11 mouse cellular contexts compared by ENCODE assay signal in genomic region chr6:100939042-100939441, GRCm38 (mm10).
DNase-seq lines count a peak whose midpoint lies in the region; ATAC-seq lines count a peak whose summit lies in the region.
"Had no signal": no experiment of that assay in that cellular context is flagged by ENCODE, and none has a peak within 500 bp of the region (broad histone marks: within the 10 kb centered on the region; RNA-seq: fewer than 3 reads in every experiment).

No protein-coding gene starts in this region.

- H3K9me3 ChIP-seq in hindbrain, embryonic 16.5 days (ENCODE audit: control insufficient read depth, low read length), result no peaks in the 10 kb centered on the region
- no peaks in the 10 kb centered on the region for H3K9me3 ChIP-seq in hindbrain, embryonic 12.5 days (replicated peaks)
- H3K9me3 ChIP-seq: lung, embryonic 15.5 days had no signal

- H3K4me3 ChIP-seq in hindbrain, embryonic 16.5 days (ENCODE audit: low read length), result no peak overlapping the region
- H3K4me3 ChIP-seq in hindbrain, embryonic 12.5 days, result no peak overlapping the region
- H3K4me3 ChIP-seq: erythroblast, embryonic 14.5 days; lung, embryonic 15.5 days had no signal

- H3K27me3 ChIP-seq in hindbrain, embryonic 16.5 days (replicated peaks; ENCODE audit: control insufficient read depth, insufficient read depth, low read length), result no peaks in the 10 kb centered on the region
- no peaks in the 10 kb centered on the region for H3K27me3 ChIP-seq in hindbrain, embryonic 12.5 days
- H3K27me3 ChIP-seq: lung, embryonic 15.5 days had no signal

- H3K9ac ChIP-seq in hindbrain, embryonic 16.5 days (ENCODE audit: low read depth, low read length), result no peak overlapping the region
- H3K9ac ChIP-seq in hindbrain, embryonic 12.5 days, result no peak overlapping the region
- H3K9ac ChIP-seq: lung, embryonic 15.5 days had no signal

- H3K4me2 ChIP-seq in hindbrain, embryonic 16.5 days (ENCODE audit: low read length), result no peak overlapping the region
- H3K4me2 ChIP-seq in hindbrain, embryonic 12.5 days (replicated peaks), result no peak overlapping the region
- H3K4me2 ChIP-seq: lung, embryonic 15.5 days had no signal

- 66% methylated on average over 12 of the region's 12 CpGs for WGBS in hindbrain, embryonic 16.5 days
- 79% methylated on average over 12 of the region's 12 CpGs for WGBS in hindbrain, embryonic 12.5 days

- H3K36me3 ChIP-seq in hindbrain, embryonic 16.5 days (ENCODE audit: control insufficient read depth, insufficient read depth, low read length), result no peaks in the 10 kb centered on the region
- H3K36me3 ChIP-seq in hindbrain, embryonic 12.5 days, result no peaks in the 10 kb centered on the region
- H3K36me3 ChIP-seq: lung, embryonic 15.5 days had no signal

- no peaks in the 10 kb centered on the region for H3K4me1 ChIP-seq in hindbrain, embryonic 16.5 days (ENCODE audit: control insufficient read depth, insufficient read depth, low read depth, low read length)
- H3K4me1 ChIP-seq in hindbrain, embryonic 12.5 days, result peaks cover 12% of the 10 kb centered on the region; the same call in 1 of the 2 replicates

- peak; percentile 24 to 60 for DNase-seq in cerebellum, postnatal 25 days
- DNase-seq in cerebellum, adult 11 months, result no peak
- DNase-seq in kidney, adult 8-10 months, result peak; percentile 67 to 69
- peak; percentile 29 for DNase-seq in lung, postnatal 14 days
- DNase-seq in urinary bladder, postnatal 14 days (ENCODE audit: low spot score), result no peak
- no peak for DNase-seq in right cerebral cortex, postnatal 25 days
- DNase-seq: layer of hippocampus, postnatal 36 days had no signal

- ATAC-seq in hindbrain, embryonic 16.5 days, result peak; percentile 50; the same call in 1 of the 2 replicates
- no peak for ATAC-seq in hindbrain, embryonic 12.5 days (ENCODE audit: low FRiP score)

- no peak overlapping the region for H3K27ac ChIP-seq in hindbrain, embryonic 16.5 days (ENCODE audit: low read depth, low read length)
- H3K27ac ChIP-seq in hindbrain, embryonic 12.5 days, result no peak overlapping the region
- H3K27ac ChIP-seq: lung, embryonic 15.5 days had no signal

Comparison
In these comparisons a context has a peak if more than half of its experiments do, and no peak if none do; other contexts are left out.
1. DNase-seq: peak in cerebellum, postnatal 25 days (2 of 2), kidney, adult 8-10 months (2 of 2) and lung, postnatal 14 days (single experiment); none in cerebellum, adult 11 months (single experiment), urinary bladder, postnatal 14 days (single experiment) and right cerebral cortex, postnatal 25 days (single experiment).